Mouse (Mus musculus) hindbrain, postnatal 0 days (tissue): ENCODE measurements at regions not wholly inside any gene's neighbourhood (a gene's known extent, or its start where the extent isn't known, plus 50 kb on each side); places are given as distances from the start of the nearest gene placed in this dataset.

Source experiments
- ATAC-seq: fragments of 200-750 bp; cut with Nextera tagmentation; 2 replicates; pipeline ENCODE4 v1.8.0; 2017; ENCODE audit warnings: mild to moderate bottlenecking, moderate TSS enrichment, moderate library complexity
- DNase-seq: peaks from one replicate; pipeline ENCODE4 v3.0.0-alpha.2; 2015; ENCODE audit warnings: low spot score
- H3K27ac ChIP-seq: fragments of 300-500 bp; sonication (generic); 2 replicates; pipeline ENCODE4 v1.5.1; 2014; ENCODE audit warnings: mild to moderate bottlenecking
- H3K27me3 ChIP-seq: fragments of 300-500 bp; sonication (generic); 2 replicates; pipeline ENCODE4 v1.6.1; 2014; ENCODE audit warnings: low read length, mixed read lengths; ENCODE audit not compliant: insufficient read depth
- H3K36me3 ChIP-seq: fragments of 300-500 bp; sonication (generic); 2 replicates; pipeline ENCODE4 v1.6.1; 2014; ENCODE audit warnings: low read length, mixed read lengths; ENCODE audit not compliant: insufficient read depth
- H3K4me1 ChIP-seq: fragments of 300-500 bp; sonication (generic); 2 replicates; pipeline ENCODE4 v1.6.1; 2014; ENCODE audit warnings: antibody characterized with exemption, low read length, mixed read lengths; ENCODE audit not compliant: insufficient read depth
- H3K4me2 ChIP-seq: fragments of 300-500 bp; sonication (generic); 2 replicates; pipeline ENCODE4 v1.6.1; 2014; ENCODE audit warnings: low read depth, mild to moderate bottlenecking, low read length, moderate library complexity, mixed read lengths
- H3K4me3 ChIP-seq: fragments of 300-500 bp; sonication (generic); 2 replicates; pipeline ENCODE4 v1.5.1; 2014; ENCODE audit warnings: low read length
- H3K9ac ChIP-seq: fragments of 300-500 bp; sonication (generic); replicated peaks from 2 replicates; pipeline ENCODE4 v1.6.1; 2014; ENCODE audit warnings: mild to moderate bottlenecking, low read length, moderate library complexity, mixed read lengths
- H3K9me3 ChIP-seq: fragments of 300-500 bp; sonication (generic); 2 replicates; pipeline ENCODE4 v1.6.1; 2016; ENCODE audit warnings: low read length, mixed read lengths
- CTCF ChIP-seq: IDR thresholded peaks from 2 replicates; pipeline ENCODE4 v1.5.1; 2016; ENCODE audit warnings: antibody characterized with exemption, control low read depth, low read depth
- WGBS: fragments of 180-500 bp; shearing (Covaris S2); extraction: QIAGEN DNeasy Blood & Tissue Kit; methylation state at CpG from one replicate; pipeline ENCODE4 v1.1.7; 2014; 5-methylcytosine and 5-hydroxymethylcytosine counted together

DNA sequence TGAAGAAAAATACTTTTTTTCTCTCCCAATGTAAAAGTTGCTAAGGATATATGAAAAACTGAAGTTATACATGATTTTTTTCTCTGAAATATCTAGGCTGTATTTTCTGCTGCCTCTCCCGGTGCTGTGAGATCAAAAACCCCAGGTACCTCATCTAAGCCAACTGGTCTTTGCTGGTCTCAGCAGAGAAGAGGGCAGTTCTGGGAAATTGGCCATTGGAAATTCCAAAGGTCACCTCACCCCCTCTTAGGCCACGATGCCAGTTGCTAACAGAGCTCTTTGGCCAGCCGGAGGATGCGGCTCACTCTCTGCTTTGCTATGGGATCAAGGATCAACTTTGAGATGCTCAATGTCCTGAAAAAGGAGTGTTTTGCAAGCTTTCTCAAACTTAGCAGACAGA, 280.9 kb upstream of the Rora start:
- Histone ChIP-seq H3K36me3 (no peaks in the 10 kb centered on the region), H3K4me1 (no peaks in the 10 kb centered on the region), H3K27me3 (no peaks in the 10 kb centered on the region), H3K4me3 (no peak overlapping the region), H3K27ac (no peak overlapping the region), H3K9ac (no peak overlapping the region), H3K9me3 (no peaks in the 10 kb centered on the region), H3K4me2 (no peak overlapping the region)
- 83% methylated on average over 4 of the region's 4 CpGs for WGBS
- no peak for ATAC-seq
- TF ChIP-seq CTCF, result no peak
- no peak for DNase-seq

GRCm38 (mm10) chr9:68376222-68376621, 277.4 kb upstream of the Rora start:
- WGBS, result 66% methylated on average over 1 of the region's 1 CpGs
- no peak for TF ChIP-seq CTCF
- ATAC-seq (no peak), DNase-seq (no peak)
- H3K4me2 ChIP-seq, result no peak overlapping the region
- no peak overlapping the region for H3K9ac ChIP-seq
- no peaks in the 10 kb centered on the region for H3K4me1 ChIP-seq
- no peak overlapping the region for H3K4me3 ChIP-seq
- H3K36me3 ChIP-seq, result no peaks in the 10 kb centered on the region
- H3K27me3 ChIP-seq, result no peaks in the 10 kb centered on the region
- H3K27ac ChIP-seq, result no peak overlapping the region
- no peaks in the 10 kb centered on the region for H3K9me3 ChIP-seq

DNA sequence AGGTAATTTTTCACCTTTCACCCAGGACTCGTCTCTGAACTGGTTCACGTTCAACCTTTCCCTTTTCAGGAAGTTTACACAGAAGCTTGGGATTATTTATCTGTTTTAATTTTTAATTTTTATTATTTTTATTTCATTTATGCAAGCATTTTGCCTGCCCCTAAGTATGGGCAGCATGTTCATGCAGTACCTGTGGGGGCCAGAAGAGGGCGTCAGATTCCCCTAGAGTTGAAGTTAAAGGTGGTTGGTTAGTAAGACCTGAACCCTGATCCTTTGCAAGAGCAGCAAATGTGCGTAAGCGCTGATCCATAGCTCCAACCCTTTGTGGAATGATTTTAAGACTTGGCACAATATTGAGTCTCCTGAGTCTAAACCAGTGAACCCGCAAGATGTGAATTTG, 271.7 kb upstream of the Rora start:
- WGBS, result 83% methylated on average over 6 of the region's 6 CpGs
- peak; percentile 44 for TF ChIP-seq CTCF
- no peak overlapping the region for H3K4me2 ChIP-seq
- no peak for DNase-seq
- no peak overlapping the region for H3K9ac ChIP-seq
- no peak overlapping the region for H3K4me3 ChIP-seq
- no peaks in the 10 kb centered on the region for H3K27me3 ChIP-seq
- H3K9me3 ChIP-seq, result no peaks in the 10 kb centered on the region
- no peaks in the 10 kb centered on the region for H3K36me3 ChIP-seq
- H3K27ac ChIP-seq, result no peak overlapping the region
- no peak for ATAC-seq
- H3K4me1 ChIP-seq, result no peaks in the 10 kb centered on the region

- H3K4me2 ChIP-seq, result no peak overlapping the region
- DNase-seq (peak; percentile 65), ATAC-seq (peak; percentile 74; the same call in 1 of the 2 replicates)
- H3K27me3 ChIP-seq, result no peaks in the 10 kb centered on the region
- no peaks in the 10 kb centered on the region for H3K36me3 ChIP-seq
- H3K4me1 ChIP-seq, result no peaks in the 10 kb centered on the region
- no peak overlapping the region for H3K9ac ChIP-seq
- H3K9me3 ChIP-seq, result no peaks in the 10 kb centered on the region
- no peak overlapping the region for H3K27ac ChIP-seq
- no peak overlapping the region for H3K4me3 ChIP-seq
- TF ChIP-seq CTCF, result no peak
- 52% methylated on average over 4 of the region's 4 CpGs for WGBS
These were observed 252.7 kb upstream of the Rora start for GRCm38 (mm10) chr9:68400930-68401329.

DNA sequence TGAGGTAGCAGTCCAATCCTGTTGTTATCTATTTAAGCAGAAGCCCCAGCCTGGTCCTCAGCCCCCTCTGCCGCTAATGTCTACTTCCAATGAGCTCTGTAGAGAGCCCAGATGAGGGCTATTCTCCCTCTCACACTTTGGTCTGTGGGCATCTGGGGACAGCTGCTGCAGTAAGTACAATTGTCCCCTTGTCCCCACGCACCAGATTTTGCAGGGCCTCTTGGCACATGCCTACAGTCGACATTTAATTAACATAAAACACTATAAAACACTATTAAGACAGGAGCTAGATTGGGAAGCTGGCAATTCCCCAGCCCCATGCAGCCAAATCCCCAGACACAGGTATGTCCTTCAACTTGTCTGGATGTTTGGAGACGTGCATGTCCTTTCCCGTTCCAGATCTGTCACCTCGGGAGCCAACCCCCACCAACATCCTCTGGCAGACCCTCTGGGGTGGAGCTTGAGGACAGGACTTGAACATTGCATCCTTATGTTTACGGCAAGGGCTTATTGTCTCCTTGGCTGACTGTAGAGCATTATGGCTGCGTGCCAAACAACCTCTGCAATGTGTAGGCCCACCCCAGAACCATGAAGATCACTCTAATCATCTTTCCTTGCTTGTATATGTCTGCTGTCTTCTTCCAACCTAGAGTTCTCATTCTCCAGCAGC, 251.3 kb upstream of the Rora start:
- H3K4me3 ChIP-seq, result no peak overlapping the region
- H3K4me2 ChIP-seq, result no peak overlapping the region
- WGBS, result 36% methylated on average over 8 of the region's 8 CpGs
- H3K36me3 ChIP-seq, result no peaks in the 10 kb centered on the region
- H3K27ac ChIP-seq, result no peak overlapping the region
- no peaks in the 10 kb centered on the region for H3K4me1 ChIP-seq
- TF ChIP-seq CTCF, result no peak
- ATAC-seq (peak; percentile 35; the same call in 1 of the 2 replicates), DNase-seq (peak; percentile 30)
- H3K9me3 ChIP-seq, result no peaks in the 10 kb centered on the region
- no peak overlapping the region for H3K9ac ChIP-seq
- no peaks in the 10 kb centered on the region for H3K27me3 ChIP-seq

DNA sequence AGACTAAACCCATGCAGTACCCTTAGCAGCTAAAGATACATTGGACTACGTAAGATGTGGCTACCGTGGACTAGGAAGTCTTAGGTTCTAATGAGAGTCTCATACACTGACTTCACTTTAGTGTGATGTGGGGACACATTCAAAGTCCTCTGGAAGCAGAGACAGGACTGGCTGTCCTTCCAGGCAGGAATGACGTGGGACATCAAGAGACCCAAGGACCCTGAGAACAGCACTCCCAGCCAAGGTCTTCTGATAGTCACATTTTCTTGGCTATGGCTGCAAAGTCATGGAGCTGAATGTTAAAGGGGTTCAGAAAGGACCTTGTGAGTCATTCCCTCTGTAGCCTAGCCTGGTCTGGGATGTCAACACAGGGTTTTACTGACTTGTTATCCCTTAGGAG, 250.6 kb upstream of the Rora start:
- Histone ChIP-seq H3K4me2 (no peak overlapping the region), H3K27me3 (no peaks in the 10 kb centered on the region), H3K4me3 (no peak overlapping the region), H3K9ac (no peak overlapping the region), H3K4me1 (no peaks in the 10 kb centered on the region), H3K9me3 (no peaks in the 10 kb centered on the region), H3K36me3 (no peaks in the 10 kb centered on the region), H3K27ac (no peak overlapping the region)
- WGBS, result 88% methylated on average over 3 of the region's 3 CpGs
- TF ChIP-seq CTCF, result no peak
- ATAC-seq (no peak), DNase-seq (no peak)

- WGBS, result 89% methylated on average over 4 of the region's 4 CpGs
These were observed 250.1 kb upstream of the Rora start for GRCm38 (mm10) chr9:68403516-68403915.

More at GRCm38 (mm10) chr9:68403516-68403915, 250.1 kb upstream of the Rora start:
- Histone ChIP-seq H3K27ac (no peak overlapping the region), H3K4me2 (no peak overlapping the region), H3K4me3 (no peak overlapping the region), H3K9me3 (no peaks in the 10 kb centered on the region), H3K36me3 (no peaks in the 10 kb centered on the region), H3K27me3 (no peaks in the 10 kb centered on the region), H3K9ac (no peak overlapping the region), H3K4me1 (no peaks in the 10 kb centered on the region)
- TF ChIP-seq CTCF, result no peak
- no peak for ATAC-seq
- no peak for DNase-seq
